Mouse (Mus musculus) MEL (cell line): ENCODE measurements around the gene Nkpd1. TPM values are rescaled to one million over a fixed set of nuclear protein-coding genes. Genes with fewer than 3 reads are reported as not detected.

Experiments
- DNase-seq: peaks from one replicate; pipeline ENCODE4 v3.0.0; 2011; ENCODE audit warnings: low read depth, low spot score
- H3K27ac ChIP-seq: 2 replicates; pipeline ENCODE4 v1.5.1; 2012; ENCODE audit warnings: low read depth, mild to moderate bottlenecking, control low read depth, low read length, moderate library complexity; ENCODE audit not compliant: control insufficient read depth
- H3K27me3 ChIP-seq, 2 experiments: fragments of 150-350 bp in 1 of 2; sonication (generic) in 1 of 2; 2 replicates each; pipeline ENCODE4 v1.6.1; 2012; ENCODE audit warnings: low read length in 2 of 2, mild to moderate bottlenecking in 2 of 2, improper control_type of control experiment in 1 of 2, moderate library complexity in 1 of 2; ENCODE audit not compliant: insufficient read depth in 2 of 2, control insufficient read depth in 1 of 2
- H3K36me3 ChIP-seq, 2 experiments: 2 replicates each; pipeline ENCODE4 v1.6.1; 2012 to 2014; ENCODE audit warnings: low read length in 2 of 2, improper control_type of control experiment in 1 of 2, inconsistent platforms in 1 of 2, mild to moderate bottlenecking in 1 of 2; ENCODE audit not compliant: insufficient read depth in 2 of 2, control insufficient read depth in 1 of 2
- H3K4me1 ChIP-seq, 2 experiments: fragments of 150-350 bp in 1 of 2; sonication (generic) in 1 of 2; 2 replicates each; pipeline ENCODE4 v1.6.1; 2012; ENCODE audit warnings: low read length in 2 of 2, improper control_type of control experiment in 1 of 2, mild to moderate bottlenecking in 1 of 2; ENCODE audit not compliant: insufficient read depth in 2 of 2, control insufficient read depth in 1 of 2
- H3K4me3 ChIP-seq, 2 experiments: fragments of 150-350 bp in 1 of 2; sonication (generic) in 1 of 2; 2 replicates each; pipeline ENCODE4 v1.5.1; 2012; ENCODE audit warnings: low read depth in 2 of 2, low read length in 2 of 2, mild to moderate bottlenecking in 2 of 2, moderate library complexity in 2 of 2, control low read depth in 1 of 2, improper control_type of control experiment in 1 of 2; ENCODE audit not compliant: control insufficient read depth in 1 of 2, insufficient read depth in 1 of 2
- H3K79me2 ChIP-seq: 2 replicates; pipeline ENCODE4 v1.6.1; 2012; ENCODE audit warnings: mild to moderate bottlenecking, low read length, moderate library complexity; ENCODE audit not compliant: control insufficient read depth, poor library complexity, insufficient read depth
- H3K9ac ChIP-seq: 2 replicates; pipeline ENCODE4 v1.6.1; 2012; ENCODE audit warnings: low read depth, mild to moderate bottlenecking, control low read depth, low read length, moderate library complexity; ENCODE audit not compliant: control insufficient read depth, poor library complexity, severe bottlenecking
- H3K9me3 ChIP-seq: fragments of 150-350 bp; sonication (generic); replicated peaks from 2 replicates; pipeline ENCODE4 v1.6.1; 2012; ENCODE audit warnings: mild to moderate bottlenecking, low read length, improper control_type of control experiment, moderate library complexity; ENCODE audit not compliant: insufficient read depth
- BHLHE40 ChIP-seq: IDR thresholded peaks from 2 replicates; pipeline ENCODE4 v1.6.1; 2012; ENCODE audit warnings: low read depth, mild to moderate bottlenecking, inconsistent platforms, low read length, improper control_type of control experiment, borderline replicate concordance
- CHD1 ChIP-seq: IDR thresholded peaks from 2 replicates; pipeline ENCODE4 v1.6.1; 2012; ENCODE audit warnings: low read depth, mild to moderate bottlenecking, inconsistent platforms, low read length, improper control_type of control experiment
- CHD2 ChIP-seq: IDR thresholded peaks from 2 replicates; pipeline ENCODE4 v1.6.1; 2011; ENCODE audit warnings: low read length, improper control_type of control experiment
- CTCF ChIP-seq, 3 experiments: IDR thresholded peaks in 2 of 3; conservative IDR thresholded peaks in 1 of 3; 2 replicates each; pipeline ENCODE4 v1.5.1; 2011 to 2012; ENCODE audit warnings: low read length in 3 of 3, low read depth in 2 of 3, mild to moderate bottlenecking in 2 of 3, improper control_type of control experiment in 1 of 3, inconsistent platforms in 1 of 3, mixed read lengths in 1 of 3, moderate library complexity in 1 of 3; ENCODE audit not compliant: control insufficient read depth in 1 of 3, insufficient read depth in 1 of 3, poor library complexity in 1 of 3, severe bottlenecking in 1 of 3
- E2F4 ChIP-seq: IDR thresholded peaks from 2 replicates; pipeline ENCODE4 v1.6.1; 2011; ENCODE audit warnings: low read depth, low read length, improper control_type of control experiment, borderline replicate concordance
- EP300 ChIP-seq, 2 experiments: IDR thresholded peaks; 2 replicates each; pipeline ENCODE4 v1.6.1; 2011; ENCODE audit warnings: improper control_type of control experiment in 2 of 2, low read length in 2 of 2, low read depth in 1 of 2, mild to moderate bottlenecking in 1 of 2
- GABPA ChIP-seq: IDR thresholded peaks from 2 replicates; pipeline ENCODE4 v1.6.1; 2012; ENCODE audit warnings: low read depth, mild to moderate bottlenecking, inconsistent platforms, low read length, improper control_type of control experiment, moderate library complexity
- GATA1 ChIP-seq: IDR thresholded peaks from 2 replicates; pipeline ENCODE4 v1.6.1; 2011; ENCODE audit warnings: low read depth, low read length, improper control_type of control experiment
- HCFC1 ChIP-seq: IDR thresholded peaks from 2 replicates; pipeline ENCODE4 v1.6.1; 2012; ENCODE audit warnings: low read depth, mild to moderate bottlenecking, inconsistent platforms, low read length, improper control_type of control experiment, moderate library complexity
- JUND ChIP-seq: IDR thresholded peaks from 2 replicates; pipeline ENCODE4 v1.6.1; 2011; ENCODE audit warnings: low read depth, mild to moderate bottlenecking, improper control_type of control experiment, low read length
- KAT2A ChIP-seq: conservative IDR thresholded peaks from 2 replicates; pipeline ENCODE4 v1.6.1; 2012; ENCODE audit warnings: low read depth, low read length, improper control_type of control experiment, inconsistent platforms
- MAFK ChIP-seq: IDR thresholded peaks from 2 replicates; pipeline ENCODE4 v1.6.1; 2011; ENCODE audit warnings: low read depth, mild to moderate bottlenecking, low read length, improper control_type of control experiment, borderline replicate concordance
- MAX ChIP-seq: IDR thresholded peaks from 2 replicates; pipeline ENCODE4 v1.6.1; 2011; ENCODE audit warnings: low read length, improper control_type of control experiment
- MEF2A ChIP-seq: IDR thresholded peaks from 2 replicates; pipeline ENCODE4 v1.6.1; 2014; ENCODE audit warnings: low read depth, mild to moderate bottlenecking, inconsistent platforms, low read length, improper control_type of control experiment; ENCODE audit not compliant: poor library complexity, insufficient replicate concordance, severe bottlenecking; ENCODE audit errors: extremely low read depth
- MXI1 ChIP-seq: IDR thresholded peaks from 2 replicates; pipeline ENCODE4 v1.6.1; 2011; ENCODE audit warnings: mild to moderate bottlenecking, low read depth, low read length, improper control_type of control experiment
- MYB ChIP-seq: IDR thresholded peaks from 2 replicates; pipeline ENCODE4 v1.6.1; 2011; ENCODE audit warnings: mild to moderate bottlenecking, low read depth, low read length, improper control_type of control experiment
- MYC ChIP-seq: IDR thresholded peaks from 2 replicates; pipeline ENCODE4 v1.6.1; 2011; ENCODE audit warnings: low read depth, mild to moderate bottlenecking, low read length, improper control_type of control experiment, moderate library complexity
- NELFE ChIP-seq: IDR thresholded peaks from 2 replicates; pipeline ENCODE4 v1.6.1; 2011; ENCODE audit warnings: low read depth, low read length, improper control_type of control experiment
- NRF1 ChIP-seq: IDR thresholded peaks from 2 replicates; pipeline ENCODE4 v1.6.1; 2014; ENCODE audit warnings: low read depth, mild to moderate bottlenecking, inconsistent platforms, low read length, improper control_type of control experiment, moderate library complexity; ENCODE audit not compliant: poor library complexity, insufficient read depth, severe bottlenecking
- POLR2A ChIP-seq, 2 experiments: IDR thresholded peaks; 2 replicates each; pipeline ENCODE4 v1.6.1; 2011 to 2012; ENCODE audit warnings: low read length in 2 of 2, mild to moderate bottlenecking in 2 of 2, control low read depth in 1 of 2, improper control_type of control experiment in 1 of 2, low read depth in 1 of 2, moderate library complexity in 1 of 2; ENCODE audit not compliant: control insufficient read depth in 1 of 2, insufficient read depth in 1 of 2, poor library complexity in 1 of 2
- POLR2AphosphoS2 ChIP-seq: IDR thresholded peaks from 2 replicates; pipeline ENCODE4 v1.6.1; 2011; ENCODE audit warnings: low read length, improper control_type of control experiment
- POLR2AphosphoS5 ChIP-seq: IDR thresholded peaks from 2 replicates; pipeline ENCODE4 v1.6.1; 2012; ENCODE audit warnings: low read depth, borderline replicate concordance, mild to moderate bottlenecking, inconsistent platforms, low read length, moderate library complexity, mixed read lengths
- RAD21 ChIP-seq: IDR thresholded peaks from 2 replicates; pipeline ENCODE4 v1.6.1; 2011; ENCODE audit warnings: mild to moderate bottlenecking, low read depth, low read length, improper control_type of control experiment
- RCOR1 ChIP-seq: IDR thresholded peaks from 2 replicates; pipeline ENCODE4 v1.6.1; 2012; ENCODE audit warnings: low read depth, mild to moderate bottlenecking, inconsistent platforms, low read length, improper control_type of control experiment
- SIN3A ChIP-seq: IDR thresholded peaks from 2 replicates; pipeline ENCODE4 v1.6.1; 2012; ENCODE audit warnings: low read length, improper control_type of control experiment, inconsistent platforms
- SMC3 ChIP-seq: IDR thresholded peaks from 2 replicates; pipeline ENCODE4 v1.6.1; 2011; ENCODE audit warnings: low read depth, low read length, improper control_type of control experiment
- TAL1 ChIP-seq: IDR thresholded peaks from 2 replicates; pipeline ENCODE4 v1.6.1; 2012; ENCODE audit warnings: mild to moderate bottlenecking, inconsistent platforms, low read length, moderate library complexity, mixed read lengths
- TBP ChIP-seq: IDR thresholded peaks from 2 replicates; pipeline ENCODE4 v1.8.0; 2011; ENCODE audit warnings: low read depth, low read length, improper control_type of control experiment
- TCF12 ChIP-seq: IDR thresholded peaks from 2 replicates; pipeline ENCODE4 v1.6.1; 2014; ENCODE audit warnings: low read depth, mild to moderate bottlenecking, inconsistent platforms, low read length, improper control_type of control experiment, moderate library complexity
- UBTF ChIP-seq: IDR thresholded peaks from 2 replicates; pipeline ENCODE4 v1.6.1; 2012; ENCODE audit warnings: low read depth, mild to moderate bottlenecking, inconsistent platforms, low read length, improper control_type of control experiment, moderate library complexity, borderline replicate concordance; ENCODE audit not compliant: insufficient read depth
- USF1 ChIP-seq: IDR thresholded peaks from 2 replicates; pipeline ENCODE4 v1.6.1; 2014; ENCODE audit warnings: low read depth, mild to moderate bottlenecking, inconsistent platforms, low read length, improper control_type of control experiment, moderate library complexity
- USF2 ChIP-seq, 2 experiments: IDR thresholded peaks; 2 replicates each; pipeline ENCODE4 v1.6.1; 2011 to 2012; ENCODE audit warnings: improper control_type of control experiment in 2 of 2, low read length in 2 of 2, borderline replicate concordance in 1 of 2, inconsistent platforms in 1 of 2, low read depth in 1 of 2, mild to moderate bottlenecking in 1 of 2; ENCODE audit not compliant: insufficient read depth in 1 of 2
- ZC3H11A ChIP-seq: IDR thresholded peaks from 2 replicates; pipeline ENCODE4 v1.6.1; 2012; ENCODE audit warnings: low read depth, mild to moderate bottlenecking, inconsistent platforms, low read length, improper control_type of control experiment
- ZKSCAN1 ChIP-seq: IDR thresholded peaks from 2 replicates; pipeline ENCODE4 v1.6.1; 2012; ENCODE audit warnings: low read depth, mild to moderate bottlenecking, inconsistent platforms, low read length, improper control_type of control experiment, moderate library complexity
- ZMIZ1 ChIP-seq: IDR thresholded peaks from 2 replicates; pipeline ENCODE4 v1.6.1; 2012; ENCODE audit warnings: low read depth, mild to moderate bottlenecking, inconsistent platforms, low read length, improper control_type of control experiment, moderate library complexity
- ZNF384 ChIP-seq: IDR thresholded peaks from 2 replicates; pipeline ENCODE4 v1.6.1; 2012; ENCODE audit warnings: low read depth, mild to moderate bottlenecking, inconsistent platforms, low read length, improper control_type of control experiment
- polyA plus RNA-seq, 2 experiments: library from polyadenylated mRNA; stranded (reverse) in 1 of 2; unstranded in 1 of 2; fragments of >175 nt in 1 of 2; fragments of >200 nt in 1 of 2; gene quantifications; 2 replicates each; pipeline versions ENCODE4 v1.2.1 to v1.2.4; 2012; ENCODE audit warnings: low replicate concordance in 2 of 2, low read depth in 1 of 2; ENCODE audit not compliant: insufficient read length in 2 of 2, insufficient read depth in 1 of 2, missing spikeins in 1 of 2
- total RNA-seq: library from RNA; depleted of rRNA; stranded (reverse); fragments of 300-350 nt; gene quantifications from 2 replicates; pipeline ENCODE4 v1.2.3, GENCODE M21; 2012

The Nkpd1 gene
- total and polyA plus RNA-seq, 3 experiments: 0.33 to 0.35 TPM; not detected in 1

DNA sequence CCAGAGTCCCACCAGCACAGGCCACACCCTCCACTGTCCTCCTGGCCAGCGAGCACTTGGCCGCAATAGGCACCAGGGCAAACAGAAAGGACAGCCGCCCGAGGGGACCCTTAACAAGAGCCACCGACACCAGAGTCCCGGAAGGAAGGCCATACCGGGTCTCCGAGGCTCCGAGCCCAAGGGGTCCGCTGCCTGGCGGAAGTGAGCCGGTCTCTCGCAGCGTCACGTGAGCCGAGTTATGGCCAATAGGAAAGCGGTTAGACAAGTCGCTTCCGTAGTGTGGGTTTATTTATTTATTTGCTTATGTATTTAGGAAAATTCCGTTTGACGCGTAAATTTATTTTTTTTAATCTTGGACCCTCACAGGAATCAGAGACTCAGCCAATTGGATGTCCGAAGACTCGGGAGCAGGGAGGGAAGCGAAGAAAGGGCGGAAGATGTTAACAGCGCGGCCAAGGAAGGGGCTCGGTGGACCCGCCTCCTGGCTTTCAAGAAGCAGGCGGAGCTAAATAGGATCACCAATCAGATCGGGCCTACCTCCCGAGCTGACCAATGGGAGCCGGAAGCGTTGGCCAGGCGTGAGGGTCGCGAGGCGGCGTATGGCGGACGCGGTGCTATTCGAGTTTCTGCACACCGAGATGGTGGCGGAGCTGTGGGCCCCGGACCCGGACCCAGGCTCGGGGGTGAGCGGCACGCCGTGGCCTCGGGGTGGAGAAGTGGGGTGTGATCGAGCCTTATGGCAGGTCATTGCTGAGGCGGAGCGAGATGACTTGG, 9.3 kb upstream of the Nkpd1 start, which contains the start of the genes Bloc1s3 and Trappc6a:
Gene Bloc1s3, minus strand, starts transcription at position 218 of the 774 bp plus-strand sequence.
Gene Trappc6a, plus strand, starts transcription at position 246 of the 774 bp plus-strand sequence.
- Histone ChIP-seq H3K79me2 (peaks cover 21% of the 10 kb centered on the region), H3K4me3 (peak within 1 kb of the TSS; percentile 86 to 94), H3K27ac (peak within 1 kb of the TSS; percentile 95), H3K9ac (peak within 1 kb of the TSS; percentile 95), H3K27me3 (no peaks in the 10 kb centered on the region), H3K4me1 (peaks cover 0 to 8% of the 10 kb centered on the region in 2 experiments; a peak in 2 of 4 replicates), H3K36me3 (peaks cover 0 to 6% of the 10 kb centered on the region in 2 experiments; a peak in 2 of 4 replicates), H3K9me3 (no peaks in the 10 kb centered on the region)
- DNase-seq: peak; percentile 97
- 0 out of 2 replicates have a peak, but pooled peaks have one; percentile 21 for TF ChIP-seq ZNF384
- TF ChIP-seq JUND: no peak
- peak; percentile 74 for TF ChIP-seq KAT2A
- TF ChIP-seq CTCF (IDR thresholded peaks at IDR 0.05 in 2 of 3, conservative IDR thresholded peaks at IDR 0.05 in 1 of 3; ENCODE audit: control insufficient read depth in 1 of 3, insufficient read depth in 1 of 3, low read depth in 2 of 3, low read length in 3 of 3, poor library complexity in 1 of 3, severe bottlenecking in 1 of 3): no peak
- no peak for TF ChIP-seq ZC3H11A
- TF ChIP-seq USF1: peak; percentile 98
- no peak for TF ChIP-seq ZKSCAN1
- TF ChIP-seq USF2 (IDR thresholded peaks at IDR 0.05; ENCODE audit: borderline replicate concordance in 1 of 2, insufficient read depth in 1 of 2, low read depth in 1 of 2, low read length in 2 of 2): peak; percentile 84 to 97
- no peak for TF ChIP-seq E2F4
- peak; percentile 68 for TF ChIP-seq NELFE
- TF ChIP-seq CHD1: no peak
- peak; percentile 87 for TF ChIP-seq BHLHE40
- TF ChIP-seq POLR2AphosphoS2: peak; percentile 74
- TF ChIP-seq ZMIZ1: peak; percentile 49; the same call in 1 of the 2 replicates
- no peak for TF ChIP-seq UBTF
- TF ChIP-seq POLR2AphosphoS5: no peak
- peak; percentile 52 for TF ChIP-seq MXI1
- TF ChIP-seq GATA1: no peak
- peak; percentile 91 for TF ChIP-seq MAX
- TF ChIP-seq NRF1: peak; percentile 36; the same call in 1 of the 2 replicates
- TF ChIP-seq RAD21: no peak
- no peak for TF ChIP-seq SMC3
- TF ChIP-seq SIN3A: peak; percentile 97
- TF ChIP-seq MAFK: no peak
- TF ChIP-seq TAL1: no peak
- peak; percentile 85 to 88 for TF ChIP-seq POLR2A (IDR thresholded peaks at IDR 0.05; ENCODE audit: control insufficient read depth in 1 of 2, insufficient read depth in 1 of 2, low read depth in 1 of 2, low read length in 2 of 2, poor library complexity in 1 of 2)
- TF ChIP-seq CHD2: peak; percentile 74
- no peak for TF ChIP-seq GABPA
- peak; percentile 64 for TF ChIP-seq TCF12
- TF ChIP-seq EP300 (IDR thresholded peaks at IDR 0.05; ENCODE audit: low read depth in 1 of 2, low read length in 2 of 2): no peak
- TF ChIP-seq HCFC1: peak; percentile 87
- TF ChIP-seq TBP: peak; percentile 79
- no peak for TF ChIP-seq RCOR1
- TF ChIP-seq MEF2A: no peak
- TF ChIP-seq MYC: peak; percentile 69
- TF ChIP-seq MYB: no peak
